Mouse (Mus musculus) C2C12 (cell line): ENCODE measurements at regions not wholly inside any gene's neighbourhood (a gene's known extent, or its start where the extent isn't known, plus 50 kb on each side); places are given as distances from the start of the nearest gene placed in this dataset.

Source experiments
- H3K27me3 ChIP-seq: one replicate; pipeline ENCODE4 v1.6.1; 2011; ENCODE audit not compliant: control insufficient read depth, insufficient read depth, insufficient read length
- H3K36me3 ChIP-seq: one replicate; pipeline ENCODE4 v1.6.1; 2011; ENCODE audit not compliant: control insufficient read depth, insufficient read depth
- H3K4me3 ChIP-seq: one replicate; pipeline ENCODE4 v1.5.1; 2011; ENCODE audit warnings: mild to moderate bottlenecking, control low read depth; ENCODE audit not compliant: poor library complexity, insufficient read depth, severe bottlenecking
- H3K79me2 ChIP-seq: one replicate; pipeline ENCODE4 v1.6.1; 2011; ENCODE audit not compliant: control insufficient read depth, insufficient read depth
- H3K79me3 ChIP-seq: one replicate; pipeline ENCODE4 v1.6.1; 2011; ENCODE audit warnings: low read depth, control low read depth
- H3ac ChIP-seq: one replicate; pipeline ENCODE3; 2011; ENCODE audit warnings: low read depth; ENCODE audit not compliant: control insufficient read depth, insufficient read length
- CEBPB ChIP-seq: IDR thresholded peaks from one replicate; pipeline ENCODE4 v1.6.1; 2011; ENCODE audit warnings: low read depth, mild to moderate bottlenecking, control low read depth, moderate library complexity
- CTCF ChIP-seq: IDR thresholded peaks from one replicate; pipeline ENCODE4 v1.5.1; 2011; ENCODE audit not compliant: control insufficient read depth, insufficient read depth, insufficient read length
- FOSL1 ChIP-seq: IDR thresholded peaks from one replicate; pipeline ENCODE4 v1.8.0; 2011; ENCODE audit warnings: mild to moderate bottlenecking, low read length; ENCODE audit not compliant: poor library complexity, insufficient read depth, severe bottlenecking
- MAX ChIP-seq: IDR thresholded peaks from one replicate; pipeline ENCODE4 v1.6.1; 2011; ENCODE audit warnings: mild to moderate bottlenecking, control low read depth
- MYOD1 ChIP-seq: IDR thresholded peaks from one replicate; pipeline ENCODE4 v1.6.1; 2011; ENCODE audit warnings: low read depth; ENCODE audit not compliant: control insufficient read depth, insufficient read length
- MYOG ChIP-seq: IDR thresholded peaks from one replicate; pipeline ENCODE4 v1.6.1; 2011; ENCODE audit not compliant: control insufficient read depth, insufficient read length; ENCODE audit errors: extremely low read depth
- USF1 ChIP-seq: IDR thresholded peaks from one replicate; pipeline ENCODE4 v1.6.1; 2011; ENCODE audit warnings: low read depth, mild to moderate bottlenecking, control low read depth, moderate library complexity

DNA sequence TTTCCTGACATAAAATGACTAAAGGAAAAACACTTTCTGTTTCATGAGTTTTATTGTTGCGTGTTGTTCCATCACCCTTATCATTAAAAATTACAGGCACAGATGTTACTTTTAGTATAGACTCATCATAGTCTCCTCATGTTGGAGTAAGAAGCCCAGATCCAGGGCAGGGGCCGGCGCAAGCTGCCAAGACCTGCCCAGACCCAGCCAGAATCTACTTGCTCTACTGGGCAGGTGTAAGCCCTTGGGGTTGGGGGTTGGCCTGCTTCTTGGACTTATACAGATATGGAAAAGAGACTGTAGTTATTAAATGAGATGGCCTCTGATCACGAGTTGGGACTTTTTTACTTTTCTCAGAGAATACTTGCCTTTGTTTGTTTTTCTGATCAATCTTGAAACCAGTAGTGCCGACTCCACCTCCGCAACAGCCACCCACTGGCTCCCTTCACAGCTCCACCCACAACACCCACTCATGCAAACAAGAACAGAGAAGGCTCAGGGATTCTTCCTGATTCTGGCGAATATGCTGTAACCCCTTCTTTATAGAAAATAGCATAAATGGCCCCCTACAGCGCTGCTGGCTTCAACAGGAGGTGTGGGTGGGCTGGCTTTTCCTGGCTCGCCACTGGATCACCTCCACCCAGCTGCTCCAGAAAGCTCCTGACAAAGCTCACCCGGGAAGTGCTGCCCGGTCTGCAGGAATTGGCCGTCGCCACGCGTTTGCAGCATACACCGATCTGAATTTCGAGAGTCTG, 689.9 kb upstream of the Car8 start:
- Histone ChIP-seq H3K79me2 (no peaks in the 10 kb centered on the region), H3K79me3 (no peaks in the 10 kb centered on the region), H3K36me3 (no peaks in the 10 kb centered on the region), H3K4me3 (no peak overlapping the region), H3ac (no peak overlapping the region), H3K27me3 (no peaks in the 10 kb centered on the region)
- TF ChIP-seq FOSL1 (no peak), MYOD1 (no peak), USF1 (no peak), MYOG (no peak)

DNA sequence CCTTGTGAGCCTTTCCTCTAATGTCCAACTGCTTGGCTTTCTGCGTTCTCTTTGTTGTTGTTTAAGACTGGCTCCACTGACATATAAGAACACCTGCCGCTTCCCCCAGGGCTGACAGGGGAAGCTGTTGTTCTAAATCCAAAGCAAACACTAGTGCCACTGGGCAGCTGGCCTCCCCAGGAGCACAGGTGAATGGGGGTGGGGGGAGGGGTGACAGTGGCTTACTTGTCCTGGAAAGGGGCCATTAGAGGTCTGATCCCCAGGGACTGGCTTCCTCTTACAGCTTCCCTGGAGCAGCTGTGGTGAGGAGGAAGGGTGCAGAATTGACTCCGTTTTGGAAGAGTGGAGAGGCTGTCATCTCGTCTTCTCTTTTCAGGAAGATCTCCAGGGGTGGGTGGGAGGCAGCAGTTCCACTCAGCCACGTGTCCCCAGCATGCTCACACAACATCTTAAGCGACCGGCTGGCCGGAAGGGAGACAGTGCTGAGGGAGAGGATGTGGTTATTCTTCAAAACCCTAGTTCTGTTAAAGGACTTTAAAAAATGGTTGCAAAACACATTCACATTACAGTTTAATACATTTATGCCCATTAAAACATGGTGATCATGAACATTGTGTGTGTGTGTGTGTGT, 688.5 kb upstream of the Car8 start:
- TF ChIP-seq USF1 (no peak), MYOG (no peak), MAX (no peak), CTCF (no peak), FOSL1 (no peak), MYOD1 (no peak), CEBPB (no peak)
- no peaks in the 10 kb centered on the region for H3K27me3 ChIP-seq
- no peaks in the 10 kb centered on the region for H3K79me3 ChIP-seq

DNA sequence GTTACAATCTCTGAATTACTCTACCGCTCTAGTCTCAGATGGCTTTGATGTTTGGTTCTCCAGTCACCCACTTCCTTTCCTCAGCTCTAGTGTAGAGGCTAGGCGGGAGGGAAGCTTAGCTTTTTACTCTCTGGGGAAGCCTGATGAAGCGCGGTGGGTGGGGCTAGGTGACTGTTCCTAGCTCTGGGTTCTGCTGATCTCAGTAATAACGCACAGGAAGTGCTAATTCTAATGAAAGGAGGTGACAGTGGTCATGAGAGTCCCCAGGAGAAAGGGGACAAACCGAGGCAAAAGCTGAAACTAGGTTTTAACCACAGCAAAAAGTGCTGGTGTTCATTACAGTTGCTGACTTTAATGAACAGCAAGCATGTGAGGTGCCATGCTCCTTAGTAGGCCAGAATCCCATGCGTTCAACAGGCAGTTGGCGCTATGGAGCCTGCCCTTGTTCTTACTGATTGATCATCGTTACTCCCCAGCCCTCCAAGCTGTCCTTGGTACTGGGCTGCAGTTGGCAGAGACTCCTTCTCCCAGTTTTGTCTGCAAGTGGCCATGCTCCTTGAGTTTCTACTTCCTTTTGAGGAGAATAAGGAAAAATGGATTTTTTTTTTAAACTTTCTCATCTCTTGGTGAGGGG, 687.9 kb upstream of the Car8 start:
- Histone ChIP-seq H3K79me2 (no peaks in the 10 kb centered on the region), H3K36me3 (no peaks in the 10 kb centered on the region), H3ac (no peak overlapping the region), H3K79me3 (no peaks in the 10 kb centered on the region), H3K27me3 (no peaks in the 10 kb centered on the region), H3K4me3 (no peak overlapping the region)
- TF ChIP-seq CEBPB (no peak), MAX (no peak)

More for the DNA sequence above, 688.5 kb upstream of the Car8 start:
- no peak overlapping the region for H3ac ChIP-seq
- no peaks in the 10 kb centered on the region for H3K79me2 ChIP-seq
- H3K36me3 ChIP-seq, result no peaks in the 10 kb centered on the region
- H3K4me3 ChIP-seq, result no peak overlapping the region

DNA sequence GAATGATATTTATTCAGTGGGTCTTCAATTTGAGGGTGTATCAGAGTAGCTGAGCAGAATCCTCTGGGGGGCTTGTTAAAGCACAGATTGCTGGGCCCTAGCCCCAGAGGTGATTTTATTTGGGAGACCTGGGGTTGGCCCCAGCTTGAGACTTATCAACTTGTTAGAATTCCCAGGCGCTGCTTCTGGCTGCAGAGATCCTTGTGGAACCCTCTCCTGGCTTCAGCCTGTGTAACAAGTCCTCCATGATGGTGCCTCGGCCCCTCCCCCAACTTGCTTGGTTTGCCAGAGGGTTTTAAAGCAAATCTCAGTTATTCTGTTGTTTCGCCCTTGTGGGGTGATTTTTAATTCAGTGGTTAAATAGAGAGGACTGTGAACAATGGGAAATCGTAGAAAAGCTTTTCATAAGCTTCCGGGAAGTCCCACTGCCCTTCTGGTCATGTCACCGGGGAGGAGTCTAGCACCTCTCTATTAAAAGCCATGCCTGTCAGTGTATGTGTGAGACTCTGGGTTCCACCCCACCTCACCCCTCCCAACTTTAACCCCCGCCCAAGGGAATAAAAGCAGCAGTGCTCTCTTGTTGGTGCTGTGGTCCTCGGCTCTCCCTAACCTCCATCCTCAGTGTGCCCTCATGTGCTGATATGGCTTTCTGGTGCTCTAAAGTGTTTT, 684.0 kb upstream of the Car8 start:
- no peaks in the 10 kb centered on the region for H3K79me3 ChIP-seq
- H3K36me3 ChIP-seq, result no peaks in the 10 kb centered on the region
- H3K4me3 ChIP-seq, result no peak overlapping the region
- no peaks in the 10 kb centered on the region for H3K79me2 ChIP-seq
- no peaks in the 10 kb centered on the region for H3K27me3 ChIP-seq
- TF ChIP-seq FOSL1, result no peak
- TF ChIP-seq CTCF, result no peak
- TF ChIP-seq MYOG, result no peak
- TF ChIP-seq USF1, result no peak
- no peak for TF ChIP-seq MAX
- TF ChIP-seq MYOD1, result no peak
- TF ChIP-seq CEBPB, result no peak
- no peak overlapping the region for H3ac ChIP-seq

DNA sequence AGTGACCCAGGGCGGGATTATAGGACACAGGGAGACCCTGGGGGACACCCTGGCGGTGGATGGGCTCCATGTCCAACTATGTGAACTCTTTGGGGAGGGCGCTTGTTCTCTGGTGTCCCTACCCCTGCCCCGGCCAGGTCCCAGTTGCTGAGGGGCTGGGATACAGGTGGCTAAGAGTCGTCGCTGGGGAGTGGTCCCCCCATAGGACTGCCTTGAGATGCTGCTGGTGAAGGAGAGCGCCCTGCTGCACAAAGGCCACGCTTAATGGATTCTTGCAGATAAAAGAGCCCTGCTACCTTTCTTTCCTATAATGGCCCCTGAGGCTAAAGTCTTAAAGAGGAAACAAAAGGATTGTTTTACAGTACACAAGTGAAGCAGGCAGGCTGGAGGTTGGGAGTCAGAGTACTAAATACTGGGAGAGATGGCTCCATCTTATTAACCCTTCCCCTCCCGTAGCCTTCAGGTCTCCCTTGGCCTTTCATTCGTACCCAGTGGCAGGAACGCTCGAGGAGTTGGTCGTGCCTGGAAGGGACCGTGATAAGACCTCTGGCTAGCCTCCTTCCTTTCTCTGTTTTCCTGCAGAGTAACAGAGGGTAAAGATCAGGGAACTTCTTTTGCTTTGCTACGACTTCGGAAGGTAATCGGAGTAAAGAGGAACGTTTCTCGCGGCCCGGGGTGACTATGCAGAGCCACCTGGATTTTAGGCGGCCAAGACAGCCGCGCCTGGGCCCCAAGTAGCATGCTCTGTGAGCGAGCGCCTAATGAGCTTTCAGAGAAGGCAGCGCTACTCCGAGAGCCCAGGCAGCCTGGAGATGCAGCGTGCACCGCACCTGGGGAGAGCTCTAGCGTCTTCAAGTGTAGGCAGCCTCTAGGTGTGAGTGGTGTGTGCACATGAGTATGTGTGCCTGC, 682.9 kb upstream of the Car8 start:
- Histone ChIP-seq H3K36me3 (no peaks in the 10 kb centered on the region), H3K4me3 (no peak overlapping the region), H3ac (no peak overlapping the region)

More for the DNA sequence above, 682.9 kb upstream of the Car8 start:
- Histone ChIP-seq H3K79me3 (no peaks in the 10 kb centered on the region), H3K27me3 (no peaks in the 10 kb centered on the region), H3K79me2 (no peaks in the 10 kb centered on the region)
- TF ChIP-seq USF1 (no peak), CEBPB (no peak), FOSL1 (no peak), MAX (no peak), MYOG (no peak), CTCF (no peak), MYOD1 (no peak)
